Mouse (Mus musculus) gastrocnemius, postnatal 10 days (tissue): ENCODE measurements around the gene Taok3. TPM values are rescaled to one million over a fixed set of nuclear protein-coding genes. Genes with fewer than 3 reads are reported as not detected.
"Not testable (repeated sequence)": the region's sequence is repeated elsewhere in the genome, so short reads cannot be mapped to it uniquely, and the experiment has no call there.

Experiments used
- DNase-seq: peaks from one replicate; pipeline ENCODE4 v3.0.0; 2021; ENCODE audit warnings: mixed read lengths
- total RNA-seq, 2 experiments: library from RNA; stranded (reverse); gene quantifications; 2 replicates each; pipeline ENCODE4 v1.2.3; 2021

Gene Taok3
- total RNA-seq, 2 experiments from 2014 or later, result 6.1 to 11.1 TPM

DNA sequence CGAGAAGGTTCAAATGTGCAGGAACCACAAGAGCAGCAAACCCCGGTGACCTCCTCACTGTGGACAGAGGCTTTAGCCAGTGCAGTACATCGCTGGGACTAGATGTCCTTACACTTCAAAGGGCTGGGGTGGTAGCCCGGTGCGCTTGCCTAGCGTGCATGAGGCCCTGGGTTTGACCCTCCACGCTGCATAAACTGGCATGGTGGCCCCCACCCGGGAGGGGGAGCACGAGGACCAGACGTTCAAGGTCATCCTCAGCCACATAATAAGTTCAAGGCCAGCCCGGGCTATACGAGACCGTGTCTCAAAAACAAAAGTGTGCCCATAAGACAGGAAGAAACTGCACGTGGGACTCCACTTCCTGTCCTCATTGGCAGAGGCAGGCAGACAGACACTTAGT lies 148.0 kb downstream of the Taok3 start:
- DNase-seq, result no peak

DNA sequence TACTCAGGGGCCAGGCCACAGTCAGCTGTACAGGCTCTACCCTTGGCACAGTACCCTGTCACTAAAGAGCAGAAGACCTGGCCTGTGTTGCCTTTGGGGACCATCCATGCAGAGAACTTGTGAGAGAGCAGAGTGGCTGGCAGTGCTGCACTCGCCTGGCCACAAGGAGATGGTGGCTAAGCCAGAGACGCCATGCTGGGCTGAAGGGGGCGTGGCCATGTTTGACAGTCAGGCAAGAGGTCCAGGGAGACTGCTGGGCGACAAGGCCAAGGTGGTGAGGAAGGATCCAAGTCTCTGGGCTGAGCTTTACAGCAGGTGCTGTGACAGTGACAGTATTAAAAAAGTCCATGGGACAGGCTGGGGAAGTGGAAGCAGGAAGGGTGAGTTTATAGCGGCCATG lies 148.8 kb downstream of the Taok3 start:
- no peak for DNase-seq

GRCm38 (mm10) chr5:117269395-117269794 lies 149.5 kb downstream of the Taok3 start:
- no peak for DNase-seq

- no peak for DNase-seq
These were observed 152.0 kb downstream of the Taok3 start for GRCm38 (mm10) chr5:117271945-117272344.

GRCm38 (mm10) chr5:117274817-117275216 lies 154.9 kb downstream of the Taok3 start:
- no peak for DNase-seq

GRCm38 (mm10) chr5:117277784-117278183 lies 157.9 kb downstream of the Taok3 start:
- DNase-seq, result no peak

GRCm38 (mm10) chr5:117278809-117279668 lies 159.1 kb downstream of the Taok3 start:
- DNase-seq, result no peak

- no peak for DNase-seq
These were observed 159.7 kb downstream of the Taok3 start for GRCm38 (mm10) chr5:117279669-117280050.

- no peak for DNase-seq
These were observed 161.6 kb downstream of the Taok3 start for GRCm38 (mm10) chr5:117281536-117281935.

DNA sequence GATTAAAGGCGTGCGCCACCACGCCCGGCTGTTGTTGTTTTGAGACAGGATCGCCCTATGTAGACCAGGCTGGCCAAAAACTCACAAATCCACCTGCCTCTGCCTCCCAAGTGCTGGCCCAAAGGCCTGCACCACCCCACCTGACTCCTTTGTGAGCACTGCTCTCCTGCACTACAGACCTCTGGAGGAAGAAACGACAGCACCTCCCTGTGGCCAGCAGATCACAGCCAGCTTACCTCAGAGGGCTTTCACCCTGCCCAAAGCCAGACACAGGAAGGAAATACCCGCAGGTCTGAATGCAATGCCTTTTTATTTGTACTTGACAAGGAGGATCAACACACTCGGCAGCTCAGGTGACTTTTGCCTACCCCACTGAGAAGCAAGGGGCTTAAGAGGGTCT lies 162.4 kb downstream of the Taok3 start:
- no peak for DNase-seq

DNA sequence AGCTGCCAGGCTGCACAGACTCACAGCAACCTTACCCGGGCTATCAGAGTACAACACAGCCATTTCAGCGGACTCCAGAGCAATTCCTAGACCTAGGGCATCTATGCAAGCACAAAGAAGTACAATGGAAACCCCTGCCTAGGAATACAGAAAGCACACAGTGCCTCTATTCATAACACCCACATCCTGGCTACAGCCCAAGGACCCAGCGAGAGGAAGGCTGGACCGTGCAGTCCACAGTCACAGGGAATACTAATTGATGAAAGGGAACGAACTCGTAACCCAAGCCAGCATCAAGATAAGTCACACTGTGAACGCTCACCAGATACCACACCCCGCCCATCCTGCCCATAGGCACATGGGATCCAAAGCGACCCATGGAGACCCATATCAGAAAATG lies 164.1 kb downstream of the Taok3 start:
- no peak for DNase-seq

- no peak for DNase-seq
These were observed 164.8 kb downstream of the Taok3 start for GRCm38 (mm10) chr5:117284682-117285081.

DNA sequence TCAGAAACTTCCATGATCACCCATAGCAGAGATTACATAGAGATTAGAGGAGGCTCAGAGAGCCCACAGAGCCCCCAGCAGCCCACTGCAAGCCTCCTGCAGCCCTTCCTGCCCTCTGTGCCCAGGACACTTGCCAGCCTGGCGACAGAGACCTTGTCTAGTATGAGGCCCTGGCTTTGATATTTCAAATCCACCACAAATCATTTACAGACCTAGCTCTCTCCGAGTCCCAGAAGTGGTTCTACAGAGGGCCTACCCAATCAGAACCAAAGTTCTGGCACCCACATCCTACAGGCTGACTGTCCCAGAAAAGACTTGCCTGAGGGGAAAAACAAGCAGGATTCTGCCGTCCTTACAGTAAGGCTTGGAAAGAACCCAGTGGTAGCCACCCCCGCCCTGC lies 165.3 kb downstream of the Taok3 start:
- DNase-seq, result no peak

DNA sequence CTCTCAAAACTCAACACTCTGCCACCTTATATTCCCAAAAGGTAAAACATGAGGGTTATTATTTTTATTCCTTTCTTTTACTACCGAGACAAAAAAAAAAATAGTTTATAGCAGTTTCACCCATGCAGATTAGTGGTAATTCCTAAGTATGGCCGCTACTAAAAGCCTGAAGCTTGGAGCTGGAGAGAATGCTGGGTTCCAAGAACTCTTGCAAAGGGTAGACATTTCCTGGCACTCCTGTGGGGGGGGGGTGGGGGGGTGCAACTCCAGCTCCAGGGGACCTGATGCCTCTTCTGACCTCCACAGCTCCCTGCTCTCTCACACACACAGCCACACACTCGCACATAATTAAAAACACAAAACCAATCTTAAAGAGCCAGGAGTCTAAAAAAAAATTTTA lies 166.4 kb downstream of the Taok3 start:
- DNase-seq, result no peak

- DNase-seq, result peak; percentile 97
These were observed 167.2 kb downstream of the Taok3 start, which contains the start of gene Pebp1 for GRCm38 (mm10) chr5:117286831-117287822. Pebp1 (minus strand) TSS chr5:117287625.

GRCm38 (mm10) chr5:117289646-117290045 lies 169.7 kb downstream of the Taok3 start:
- no peak for DNase-seq

GRCm38 (mm10) chr5:117290081-117290480 lies 170.2 kb downstream of the Taok3 start:
- DNase-seq, result no peak

- DNase-seq, result no peak
These were observed 171.4 kb downstream of the Taok3 start for GRCm38 (mm10) chr5:117291312-117291711.

- DNase-seq, result no peak
These were observed 172.6 kb downstream of the Taok3 start for GRCm38 (mm10) chr5:117292547-117292946.

DNA sequence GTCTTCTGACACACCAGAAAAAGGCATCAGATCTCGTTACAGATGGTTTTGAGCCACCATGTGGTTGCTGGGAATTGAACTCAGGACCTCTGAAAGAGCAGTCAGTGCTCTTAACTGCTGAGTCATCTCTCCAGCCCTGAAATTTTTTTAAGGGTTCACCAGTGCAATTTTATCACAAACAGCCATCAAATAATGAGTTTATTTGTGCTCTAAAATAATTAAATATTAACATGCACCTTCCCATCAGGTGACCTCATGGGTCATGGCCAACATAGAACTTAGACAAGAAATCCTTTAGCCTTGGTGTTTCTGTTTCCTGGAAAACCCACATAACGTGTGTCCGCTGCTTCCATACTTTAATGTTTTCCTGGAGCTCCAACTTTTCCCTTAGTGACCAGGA lies 173.8 kb downstream of the Taok3 start:
- not testable (repeated sequence) for DNase-seq

GRCm38 (mm10) chr5:117295011-117295410 lies 175.1 kb downstream of the Taok3 start:
- no peak for DNase-seq

GRCm38 (mm10) chr5:117302899-117303298 lies 183.0 kb downstream of the Taok3 start:
- no peak for DNase-seq
